Mouse (Mus musculus) spleen, embryonic (tissue): ENCODE results near the gene Mcfd2.

Source experiments
- CTCF ChIA-PET: fragments of 350-600 bp; sonication (Branson Sonifier 250); formaldehyde crosslinking; loops from one replicate; lab custom pipeline; 2022; lab: Charles Lee

Gene Mcfd2

GRCm38 (mm10) chr17:87246103-87246502 lies 19.6 kb downstream of the Mcfd2 start:
- CTCF ChIA-PET, result no interaction called here

- CTCF ChIA-PET, result interaction anchor here (0.6 kb wide), 1 partner anchor 74 kb away, joined by 7 read pairs; no protein-coding TSS in a partner anchor
These were observed 27.9 kb downstream of the Mcfd2 start for GRCm38 (mm10) chr17:87237826-87238225.

- CTCF ChIA-PET, result no interaction called here
These were observed 28.7 kb downstream of the Mcfd2 start for GRCm38 (mm10) chr17:87236725-87237650.

GRCm38 (mm10) chr17:87235019-87235418 lies 30.7 kb downstream of the Mcfd2 start:
- CTCF ChIA-PET, result no interaction called here

- CTCF ChIA-PET, result interaction anchor here (0.7 kb wide), 1 partner anchor 412 kb away, joined by 4 read pairs; no protein-coding TSS in a partner anchor
These were observed 37.9 kb downstream of the Mcfd2 start for GRCm38 (mm10) chr17:87227878-87228277.

- CTCF ChIA-PET, result no interaction called here
These were observed 39.6 kb downstream of the Mcfd2 start for GRCm38 (mm10) chr17:87226079-87226640.

- CTCF ChIA-PET, result no interaction called here
These were observed 40.4 kb downstream of the Mcfd2 start for GRCm38 (mm10) chr17:87225384-87225783.

- CTCF ChIA-PET, result no interaction called here
These were observed 41.3 kb downstream of the Mcfd2 start for GRCm38 (mm10) chr17:87224461-87224860.

GRCm38 (mm10) chr17:87219456-87219855 lies 46.3 kb downstream of the Mcfd2 start:
- CTCF ChIA-PET, result no interaction called here

GRCm38 (mm10) chr17:87214523-87214922 lies 51.2 kb downstream of the Mcfd2 start:
- CTCF ChIA-PET, result no interaction called here

GRCm38 (mm10) chr17:87210525-87210924 lies 55.2 kb downstream of the Mcfd2 start:
- CTCF ChIA-PET, result interaction anchor here (0.6 kb wide), 1 partner anchor 459 kb away, joined by 3 read pairs; no protein-coding TSS in a partner anchor

GRCm38 (mm10) chr17:87206885-87207284 lies 58.9 kb downstream of the Mcfd2 start:
- CTCF ChIA-PET, result interaction anchor here (0.6 kb wide), 1 partner anchor 23 kb away, joined by 3 read pairs; no protein-coding TSS in a partner anchor
